Mouse (Mus musculus) bone marrow macrophage, adult 2 months (primary cell): ENCODE data around the gene Rnf151.

Source experiments
- CTCF ChIP-seq: IDR thresholded peaks from 2 replicates; pipeline ENCODE4 v1.5.1; 2012; ENCODE audit warnings: low read depth, mild to moderate bottlenecking, low read length, moderate library complexity
- POLR2A ChIP-seq: IDR thresholded peaks from 2 replicates; pipeline ENCODE4 v1.6.1; 2012; ENCODE audit warnings: mild to moderate bottlenecking, low read depth, low read length, borderline replicate concordance

DNA sequence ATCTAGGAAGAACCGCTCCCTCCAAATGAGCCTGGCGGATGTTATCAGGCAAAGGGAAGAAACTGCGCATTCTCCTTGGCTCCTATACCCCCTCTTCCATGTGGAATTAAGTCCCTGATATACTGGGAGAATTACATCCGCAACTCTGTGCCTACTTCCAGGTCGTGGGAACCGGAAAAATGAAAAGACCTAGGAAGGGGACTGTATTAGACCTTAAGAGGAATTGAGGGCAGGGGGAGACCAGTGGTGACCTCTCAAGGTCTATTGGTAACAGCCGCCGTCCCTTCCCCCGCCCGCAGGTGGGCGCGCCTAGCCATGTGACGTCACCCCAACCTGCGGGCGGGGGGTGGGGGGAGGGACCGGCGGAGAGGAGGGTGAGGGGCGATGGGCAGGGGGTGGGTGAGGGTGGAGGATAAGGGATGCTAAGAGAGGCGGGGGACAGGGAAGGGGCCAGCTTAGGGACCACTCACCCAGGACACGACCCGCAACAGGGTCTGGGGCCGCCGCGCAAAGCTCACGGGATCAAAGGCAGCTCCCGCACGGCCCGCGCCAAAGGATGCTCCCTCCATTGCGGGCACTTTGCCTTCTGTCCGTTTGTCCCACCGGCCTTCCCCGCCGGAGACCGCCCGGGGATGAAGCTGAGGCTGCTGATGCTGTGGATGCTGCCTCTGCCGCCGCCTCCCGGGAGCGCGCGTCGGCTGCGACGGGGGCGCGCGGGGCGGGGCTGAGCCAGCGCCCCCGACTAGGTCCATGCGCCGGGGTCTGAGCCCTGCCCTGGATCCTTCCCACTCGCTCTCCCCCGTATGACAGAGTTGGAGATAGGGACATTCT lies 28.4 kb downstream of the Rnf151 start, which contains the start of gene Syngr3:
- TF ChIP-seq CTCF = no peak
- TF ChIP-seq POLR2A = no peak
